Mouse (Mus musculus) retina, postnatal 1 day (tissue): Measurements from ENCODE around the gene Ptgis.

Source experiments
- DNase-seq: peaks from one replicate; pipeline ENCODE4 v3.0.0-alpha.2; 2012

Gene Ptgis

DNA sequence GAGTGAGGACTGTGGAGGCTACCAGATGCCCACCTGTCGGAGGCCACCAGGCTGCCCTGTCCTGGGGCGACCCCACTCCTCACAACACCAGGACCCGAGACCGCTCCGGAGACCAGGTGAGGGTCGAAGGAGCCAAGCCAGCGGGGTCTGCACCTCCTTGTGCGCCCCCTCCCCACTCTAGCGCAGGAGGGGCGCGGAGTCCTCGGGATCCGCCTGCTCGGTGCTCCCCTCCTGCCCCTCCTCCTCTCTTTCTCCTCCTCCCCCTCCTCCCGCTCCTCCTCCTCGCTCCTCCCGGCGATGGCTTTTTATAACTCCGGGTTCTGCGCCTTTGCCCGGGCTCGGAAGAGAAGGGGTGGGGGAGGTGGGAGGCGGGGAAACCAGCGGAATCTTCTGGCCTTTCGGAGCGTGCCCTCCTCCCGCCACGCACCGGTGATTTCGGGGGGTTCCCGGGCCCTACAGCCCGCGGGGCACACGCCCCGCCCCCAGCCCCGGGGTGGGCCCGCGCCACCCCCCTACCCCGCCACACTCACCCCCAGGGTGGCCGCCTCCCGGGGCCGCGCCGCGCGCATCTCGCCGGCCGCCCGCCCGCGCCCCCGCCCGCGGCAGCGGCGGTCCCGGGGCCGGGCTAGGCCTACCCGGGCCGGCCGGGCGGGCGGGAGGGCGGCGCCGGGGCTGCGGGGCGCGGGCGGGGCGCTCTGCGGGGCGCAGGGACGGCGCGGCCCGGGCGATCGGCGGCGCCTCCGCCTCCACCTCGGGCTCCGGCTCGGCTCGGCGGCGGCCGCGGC, 50.9 kb downstream of the Ptgis start:
- DNase-seq, result peak; percentile 73

DNA sequence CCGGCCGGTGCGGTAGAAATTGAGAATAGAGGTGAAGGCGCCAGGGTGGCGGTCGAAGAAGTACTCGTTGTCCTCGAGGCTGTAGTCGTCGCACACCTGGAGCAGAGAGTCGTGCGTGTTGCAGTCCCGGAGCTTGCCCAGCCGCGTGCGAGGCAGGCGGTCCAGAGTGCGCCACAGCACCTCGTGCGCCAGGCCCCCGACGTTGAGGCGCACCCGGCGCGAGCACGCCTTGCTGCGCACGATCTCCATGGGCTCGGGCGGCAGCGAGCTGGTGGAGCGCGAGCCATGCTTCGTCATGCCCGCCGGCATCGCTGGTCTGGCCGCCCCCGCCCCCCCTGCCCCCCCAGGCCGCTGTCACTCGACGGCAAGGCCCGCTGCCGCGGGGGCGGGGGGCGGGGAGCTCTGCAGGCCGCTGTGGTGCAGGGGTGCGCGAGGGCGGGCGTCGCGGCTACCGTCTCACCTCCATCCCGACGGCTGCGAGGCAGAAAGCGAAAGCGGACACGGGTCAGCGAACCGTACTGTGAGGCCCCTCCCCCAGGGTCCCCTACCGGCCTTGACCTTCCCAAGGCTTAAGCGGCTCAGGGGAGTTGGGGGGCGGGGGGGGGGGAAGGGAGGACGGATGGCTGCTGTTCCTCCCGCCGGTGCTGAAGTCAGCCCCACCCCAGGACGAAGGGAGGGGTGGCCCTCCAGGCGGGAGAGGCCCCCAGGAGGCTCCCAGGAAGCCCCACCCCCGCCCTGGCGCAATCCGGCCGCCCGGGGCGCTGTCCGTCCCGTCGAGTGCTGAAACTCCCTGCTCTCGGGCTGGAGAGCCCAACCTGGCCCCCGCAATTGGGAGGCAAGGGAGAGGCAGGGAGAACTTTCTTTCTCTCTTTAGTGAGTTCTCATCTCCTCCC, 51.8 kb downstream of the Ptgis start:
- peak; percentile 86 for DNase-seq

DNA sequence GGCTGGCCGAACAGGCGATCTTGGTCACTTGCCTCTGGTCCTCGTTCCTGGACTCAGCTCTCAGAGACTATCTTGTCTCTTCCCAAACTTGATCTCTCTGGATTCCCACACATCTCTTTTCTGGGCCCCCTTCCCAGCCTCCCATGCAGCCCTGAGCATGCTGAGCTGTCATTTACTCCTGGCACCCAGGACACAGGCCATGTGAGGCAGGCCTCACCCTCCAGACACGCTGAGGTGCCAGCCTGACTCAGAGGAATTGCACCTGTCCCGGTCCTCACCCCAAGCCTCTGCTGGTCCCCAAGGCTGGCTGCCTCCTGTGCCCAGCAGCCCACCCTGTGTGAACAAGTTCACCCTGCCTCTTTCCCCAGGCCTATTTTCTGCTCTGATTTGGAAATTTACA, 53.3 kb downstream of the Ptgis start:
- DNase-seq, result no peak

DNA sequence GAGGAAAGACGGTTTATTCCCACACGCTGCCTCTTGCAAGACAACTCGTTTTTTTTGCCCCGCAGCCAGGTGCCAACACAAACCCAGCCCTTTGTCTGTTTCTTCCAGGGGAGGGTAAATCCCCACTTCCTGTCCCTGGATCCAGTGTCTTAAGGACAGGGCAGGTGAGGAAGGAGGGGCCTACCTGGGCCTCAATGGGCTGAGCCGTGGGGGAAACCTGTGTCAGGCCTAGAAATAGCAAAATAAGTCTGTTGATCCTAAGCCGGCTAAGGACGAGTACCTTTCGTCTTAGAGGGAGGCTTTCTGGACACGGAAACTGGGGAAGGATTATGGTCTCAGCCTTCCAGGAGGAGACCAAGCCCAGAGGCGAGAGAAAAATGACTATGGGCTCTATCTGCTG, 53.9 kb downstream of the Ptgis start:
- DNase-seq, result no peak

DNA sequence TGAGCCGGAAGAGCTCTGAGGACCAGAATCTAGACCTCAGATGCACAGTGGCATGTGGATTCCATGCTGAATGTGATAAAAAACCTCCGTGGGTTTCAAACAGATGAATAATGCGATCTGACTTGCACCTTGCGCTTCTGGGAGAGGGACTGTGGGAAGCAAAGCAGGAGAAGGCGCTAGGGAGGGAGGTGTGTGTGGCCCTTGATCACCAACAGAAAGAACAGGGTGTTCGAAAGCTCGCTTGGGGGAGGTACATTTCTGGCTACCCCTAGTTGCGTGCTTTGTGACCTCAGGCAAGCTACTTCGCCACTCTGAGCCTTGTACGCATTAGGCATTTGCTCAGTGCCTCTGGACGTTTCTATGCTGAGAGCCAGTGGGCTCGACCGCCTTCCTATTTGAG, 54.4 kb downstream of the Ptgis start:
- no peak for DNase-seq

DNA sequence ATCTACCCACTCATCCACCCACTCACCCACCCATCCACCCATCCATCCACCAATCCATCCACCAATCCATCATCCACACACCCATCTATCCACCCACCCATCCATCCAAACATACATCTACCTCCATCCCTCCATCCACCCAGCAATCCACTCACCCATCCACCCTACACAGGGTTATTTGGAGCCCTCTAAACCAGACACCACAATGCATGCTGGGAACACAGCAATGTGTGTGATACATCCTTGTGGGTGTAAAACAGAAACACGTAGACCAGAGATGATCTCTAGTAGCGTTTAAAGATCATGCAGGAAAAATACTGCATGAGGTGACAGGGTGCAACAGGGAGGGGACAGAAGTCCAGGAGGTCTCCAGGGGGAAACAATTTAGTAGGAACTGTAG, 55.0 kb downstream of the Ptgis start:
- no peak for DNase-seq

DNA sequence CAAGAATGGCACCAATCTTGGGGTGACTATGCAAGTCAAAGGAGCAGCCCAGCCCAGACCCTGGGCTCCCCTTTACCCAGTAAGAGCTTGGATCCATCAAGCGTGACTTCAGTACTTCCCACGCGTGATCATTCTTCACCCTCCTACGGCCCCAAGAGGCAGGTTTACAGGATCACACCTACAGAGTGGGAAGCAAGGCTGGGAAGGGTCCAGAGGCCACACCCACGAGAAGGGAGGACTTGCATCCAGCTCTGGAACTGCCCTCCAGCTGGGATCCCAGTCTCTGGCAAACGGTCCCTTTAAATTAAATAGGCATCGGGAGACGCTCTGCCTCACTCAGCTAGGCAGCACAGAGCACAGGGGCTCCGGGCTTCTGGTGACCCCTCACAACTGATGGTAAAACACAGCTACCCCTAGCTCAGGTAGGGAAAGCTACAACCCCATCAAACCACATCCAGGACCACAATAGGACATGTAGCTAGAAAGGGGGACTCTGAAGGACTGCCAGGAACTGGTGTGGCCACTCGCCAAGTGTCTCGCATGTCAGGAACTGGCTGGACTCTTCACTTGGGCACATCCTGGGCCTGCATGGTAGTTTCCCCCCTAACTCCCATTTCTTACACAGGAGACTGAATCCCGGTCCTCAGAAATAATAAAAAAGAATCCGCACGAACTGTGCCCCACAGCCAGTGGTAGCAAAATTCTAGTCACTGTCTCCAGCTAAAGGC, 58.6 kb downstream of the Ptgis start:
- DNase-seq, result no peak

DNA sequence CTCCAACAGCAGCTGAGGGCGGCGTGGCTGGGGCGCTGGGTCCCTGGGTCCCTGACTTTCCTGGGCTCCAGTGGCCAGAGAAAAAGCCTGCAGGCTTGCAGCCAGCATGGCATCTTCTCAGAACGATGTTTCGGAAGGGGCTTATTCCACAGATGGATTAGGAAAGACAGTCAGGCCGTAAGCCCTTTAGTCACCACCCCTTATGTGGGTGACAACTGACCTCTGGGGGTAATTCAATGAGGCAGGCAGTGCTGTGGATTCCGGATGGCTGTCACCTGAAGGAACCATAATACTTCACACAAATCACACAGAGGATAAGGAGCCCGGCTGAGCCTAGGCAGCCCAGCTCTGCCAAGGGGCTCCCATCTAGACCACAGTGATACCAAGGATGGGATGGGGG, 59.3 kb downstream of the Ptgis start:
- DNase-seq, result peak; percentile 63

DNA sequence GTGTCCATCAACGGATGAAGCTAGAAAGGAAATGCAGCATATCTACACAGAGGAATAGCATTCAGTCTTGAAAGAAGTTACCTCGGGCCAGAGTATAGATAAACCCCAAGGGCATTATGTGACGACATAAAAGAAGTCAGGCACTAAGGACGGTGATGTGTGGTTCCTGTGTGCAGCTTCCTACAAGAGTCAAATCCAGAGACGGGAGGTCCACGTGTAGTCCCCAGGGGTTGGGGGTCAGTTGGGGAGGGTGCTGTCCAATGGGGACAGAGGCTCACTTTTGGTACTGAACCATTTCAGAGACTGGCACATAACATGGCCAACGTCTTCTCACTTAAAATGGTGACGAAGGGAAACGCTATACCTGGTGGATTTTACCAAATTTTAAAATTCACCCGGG, 61.1 kb downstream of the Ptgis start:
- no peak for DNase-seq

DNA sequence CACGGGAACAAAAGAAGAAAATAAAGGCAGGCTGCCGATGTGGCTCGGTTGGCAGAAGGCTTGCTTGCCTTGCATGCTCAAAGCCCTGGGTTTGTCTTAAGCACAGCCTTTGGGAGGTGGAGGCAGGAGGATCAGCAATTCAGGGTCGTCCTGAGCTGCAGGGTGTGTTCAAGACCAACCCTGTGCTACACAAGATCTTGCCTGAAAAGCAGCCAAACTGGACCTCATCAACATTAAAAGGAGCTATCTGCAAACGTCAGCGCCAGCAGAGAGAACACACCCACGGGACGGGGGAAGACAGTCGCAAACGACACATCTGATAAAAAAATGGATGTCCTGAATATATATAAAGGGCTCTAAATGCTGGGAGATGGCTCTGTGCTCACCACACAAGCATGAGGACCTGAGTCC, 63.2 kb downstream of the Ptgis start:
- no peak for DNase-seq

DNA sequence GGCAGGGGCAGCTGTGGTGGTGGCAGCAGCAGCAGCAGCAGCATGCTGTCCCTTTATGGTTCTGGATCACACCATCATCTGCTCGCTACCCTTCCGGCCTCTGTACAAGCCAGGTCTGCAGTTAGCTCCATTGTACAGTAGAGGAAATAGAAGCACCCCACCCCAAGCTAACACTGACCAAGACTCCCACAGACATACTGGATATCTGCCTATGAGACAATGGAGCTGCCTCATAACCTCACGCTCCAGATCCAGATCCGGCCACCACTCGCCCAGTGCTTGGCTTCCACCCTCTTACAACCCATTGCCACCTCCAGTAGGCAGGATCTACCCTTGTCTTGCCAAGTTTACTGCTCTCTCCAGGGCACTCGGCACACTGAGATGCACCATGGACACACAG, 65.1 kb downstream of the Ptgis start:
- no peak for DNase-seq

DNA sequence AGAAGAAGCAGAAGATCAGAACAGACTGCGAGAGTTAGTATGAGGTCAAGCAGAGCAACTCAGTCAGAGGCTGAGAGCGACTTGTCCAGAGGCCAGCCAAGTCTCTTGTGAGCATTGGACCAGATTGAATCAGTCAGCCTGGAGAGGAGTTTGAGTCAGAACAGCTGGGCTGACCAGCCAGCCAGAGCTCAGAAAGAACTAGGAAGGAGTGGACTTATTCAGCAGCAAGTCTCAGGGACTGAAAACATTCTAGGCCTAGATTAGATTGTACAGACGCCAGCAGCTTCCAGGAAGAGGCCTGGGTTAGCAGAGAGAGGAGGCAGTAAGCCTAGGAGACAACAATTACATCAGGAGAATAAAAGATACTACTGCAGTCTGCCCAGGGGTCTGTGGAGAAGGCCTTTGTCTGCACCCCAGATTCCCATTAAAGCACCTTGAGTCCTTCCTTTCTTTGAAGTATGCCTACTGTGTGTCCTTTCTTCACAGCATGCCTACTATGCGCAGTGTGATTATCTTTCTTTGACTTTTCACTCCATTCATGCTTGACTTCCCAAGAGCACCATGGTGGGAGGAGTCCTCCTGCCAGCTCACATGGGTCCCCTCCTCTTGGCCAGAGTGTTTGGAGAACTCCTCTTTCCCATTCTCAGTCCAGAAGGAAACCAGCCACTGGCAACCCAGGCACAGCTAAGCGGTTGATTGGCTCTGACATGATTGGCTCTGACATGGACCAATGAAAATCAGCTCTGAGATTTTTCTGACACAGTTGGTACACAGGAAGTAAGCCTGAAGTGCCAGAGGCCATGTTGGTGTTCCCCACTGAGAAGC, 67.1 kb downstream of the Ptgis start:
- no peak for DNase-seq

DNA sequence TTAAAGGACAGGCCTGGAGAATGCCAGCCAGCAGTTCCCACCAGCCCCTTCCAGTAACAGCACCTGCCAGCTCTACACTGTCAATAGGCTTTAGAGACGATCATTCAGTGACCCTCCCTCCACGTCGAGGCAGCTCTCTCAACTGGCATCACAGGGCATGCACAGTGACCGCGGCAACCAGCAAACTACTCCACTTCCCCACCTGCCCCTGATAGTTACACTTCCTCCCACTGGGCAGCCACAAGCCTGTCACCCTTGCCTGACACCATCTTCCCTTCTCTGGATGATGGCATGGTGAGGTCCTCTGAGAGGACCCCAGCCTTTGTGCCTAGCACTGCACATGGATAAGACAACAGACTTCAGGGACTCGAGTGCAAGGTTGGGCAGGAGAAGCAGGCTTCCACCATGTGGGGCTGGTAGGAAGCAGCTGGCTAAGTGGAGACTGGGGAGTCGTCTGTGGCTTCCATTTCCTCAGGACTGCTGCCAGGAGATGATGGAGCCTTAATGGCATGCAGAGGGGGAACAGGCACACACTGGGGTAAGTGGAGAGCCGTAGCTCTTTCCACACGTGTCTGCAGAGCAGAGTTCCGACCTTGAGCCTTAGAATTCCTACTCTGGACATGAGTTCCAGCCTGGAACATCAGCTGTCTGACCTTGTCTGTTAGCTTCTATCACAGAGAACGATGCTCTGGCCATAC, 72.7 kb downstream of the Ptgis start:
- DNase-seq, result no peak

DNA sequence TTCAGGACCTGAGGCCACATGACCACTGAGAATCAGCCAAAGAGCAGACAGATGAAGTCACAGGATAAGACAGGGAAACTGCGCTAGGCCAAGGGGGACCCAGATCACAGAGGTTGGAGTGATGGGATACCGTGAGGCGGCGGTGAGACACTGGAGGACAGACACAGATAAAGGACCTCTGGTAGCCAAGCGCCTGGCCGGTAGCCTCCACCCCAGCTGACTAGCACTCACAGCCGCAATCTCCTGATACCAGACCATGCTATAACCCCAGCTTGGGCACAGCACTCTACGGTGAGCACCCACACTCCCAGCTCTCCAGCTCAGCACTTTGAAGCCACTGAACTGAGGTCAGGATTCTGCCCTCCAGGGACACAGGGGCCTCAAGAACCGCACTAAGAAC, 76.8 kb downstream of the Ptgis start:
- DNase-seq, result no peak

DNA sequence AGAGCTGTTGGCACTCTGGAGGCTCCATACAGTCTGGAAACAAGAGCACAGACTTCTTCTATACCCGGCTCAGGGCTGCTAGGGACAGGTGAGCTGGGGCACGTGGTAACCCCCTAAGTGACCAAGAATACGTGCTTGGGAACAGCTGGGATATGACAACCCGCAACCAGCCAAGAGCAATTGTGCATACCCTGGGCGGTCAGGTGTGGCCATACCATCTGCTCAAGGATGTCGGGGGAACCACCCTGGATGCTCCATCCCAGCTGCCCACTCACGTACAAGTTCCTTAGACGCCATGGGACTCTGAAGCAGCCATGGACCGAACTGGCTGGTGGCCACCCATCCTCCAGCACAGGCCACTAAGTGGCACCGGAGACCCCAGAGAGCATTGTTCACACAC, 77.3 kb downstream of the Ptgis start:
- DNase-seq, result no peak

DNA sequence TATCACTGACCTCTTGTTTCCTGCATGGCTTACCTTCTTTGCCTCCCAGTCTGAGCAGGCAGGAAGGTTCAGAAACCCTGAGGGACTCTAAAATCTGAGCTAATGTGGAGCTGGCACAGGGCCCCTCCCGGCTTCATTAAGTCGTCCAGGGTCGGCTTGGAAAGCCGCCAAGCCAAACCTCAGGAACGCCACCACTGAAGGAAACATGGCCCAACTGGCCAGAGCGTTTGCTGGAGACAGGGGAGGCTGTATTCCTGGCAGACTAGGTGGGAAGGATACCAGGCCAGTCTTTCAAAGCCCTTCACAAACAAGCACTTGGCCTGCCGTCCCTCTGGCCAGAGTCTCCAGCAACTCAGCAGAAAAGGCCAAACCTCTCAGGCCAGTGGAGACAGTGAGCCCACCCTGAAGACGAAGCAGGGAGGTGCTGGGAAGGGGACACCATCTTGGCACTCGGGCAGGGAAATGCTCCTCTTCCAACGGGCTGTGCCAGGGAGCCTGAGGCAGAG, 77.8 kb downstream of the Ptgis start:
- no peak for DNase-seq

DNA sequence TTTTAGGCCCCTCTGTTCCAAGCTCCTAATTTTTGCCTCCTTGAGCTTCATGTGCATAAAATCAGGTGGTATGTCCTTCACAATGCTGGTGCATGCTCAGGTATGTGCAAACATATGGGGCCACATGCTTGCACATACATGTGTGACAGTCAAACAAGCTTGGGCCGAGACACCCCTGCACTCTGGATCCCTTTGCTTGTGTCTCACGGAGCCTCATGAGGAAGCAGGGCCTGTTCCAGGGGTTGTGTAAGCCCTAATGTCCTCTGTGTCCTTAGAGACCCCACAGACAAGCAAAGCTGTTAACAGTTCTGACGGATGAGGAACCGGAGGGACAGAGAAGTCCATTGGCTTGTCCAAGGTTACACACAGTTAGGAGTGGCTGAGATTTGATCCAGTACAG, 80.7 kb downstream of the Ptgis start:
- DNase-seq, result no peak

DNA sequence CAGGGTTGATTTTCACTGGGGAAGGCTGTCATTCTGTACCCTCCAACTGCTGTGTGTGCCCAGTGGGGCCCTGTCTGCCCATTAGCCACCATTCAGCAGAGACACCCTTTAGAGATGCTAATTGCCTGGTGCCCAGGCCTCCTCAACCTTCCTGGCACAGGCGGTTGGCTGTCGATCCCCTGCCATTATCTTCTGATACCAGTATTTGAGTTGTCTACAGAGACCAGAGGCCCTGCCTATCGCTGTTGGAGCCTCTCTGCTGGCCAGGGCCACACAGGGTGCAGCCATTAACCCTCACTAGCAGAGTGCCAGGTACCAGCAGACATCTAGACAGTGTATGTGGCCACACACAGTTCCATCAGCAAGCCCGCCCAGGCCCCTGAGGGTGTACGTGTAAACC, 81.6 kb downstream of the Ptgis start:
- no peak for DNase-seq

DNA sequence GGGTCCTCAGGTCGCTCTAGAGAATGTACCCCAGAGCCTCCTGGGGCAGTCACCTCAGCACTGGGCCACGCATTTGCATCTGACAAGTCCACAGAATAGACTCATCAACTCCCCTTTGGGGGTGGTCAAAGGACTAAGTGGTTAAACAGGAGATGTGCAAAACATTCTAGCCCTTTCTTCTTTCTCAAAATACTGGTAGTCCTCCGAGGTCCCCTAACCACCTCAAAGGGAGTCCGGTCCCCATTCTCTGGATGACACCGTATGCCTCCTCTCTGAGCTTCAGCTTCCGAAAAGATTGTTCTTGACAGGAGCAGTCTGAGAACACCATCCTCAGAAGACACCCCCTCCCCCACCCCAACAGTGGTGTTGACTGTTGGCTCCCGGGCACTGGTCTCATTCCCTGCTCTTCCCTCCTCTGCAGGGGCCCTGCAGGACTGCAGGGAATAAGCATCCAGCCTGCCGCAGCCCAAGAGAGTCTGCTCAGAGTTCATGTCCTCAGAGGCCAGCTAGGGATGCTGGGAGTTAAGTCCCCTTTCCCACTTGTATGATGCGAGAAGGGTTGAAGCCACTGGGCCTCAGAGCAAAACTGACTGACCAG, 84.2 kb downstream of the Ptgis start:
- DNase-seq, result peak; percentile 51

DNA sequence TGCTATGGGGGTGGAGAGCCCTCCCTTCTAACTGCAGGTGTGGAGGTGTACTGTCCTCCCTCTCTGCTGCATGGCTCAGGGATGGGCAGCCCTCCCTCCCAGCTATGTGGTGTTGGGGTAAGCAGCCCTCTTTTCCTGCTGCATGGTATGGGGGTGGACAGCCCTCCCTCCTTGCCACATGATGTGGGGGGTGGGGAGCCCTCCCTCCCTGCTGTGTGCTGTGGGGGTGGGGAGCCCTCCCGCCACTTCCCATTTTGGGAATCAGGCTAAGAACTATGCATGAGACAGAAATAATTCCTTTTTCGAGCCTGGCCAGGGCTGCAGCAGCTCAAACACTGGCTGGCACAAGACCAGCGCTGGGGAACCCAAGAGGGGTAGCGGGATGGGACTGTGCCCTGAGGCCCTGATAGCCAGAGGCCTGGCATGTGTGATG, 84.8 kb downstream of the Ptgis start:
- DNase-seq, result no peak

DNA sequence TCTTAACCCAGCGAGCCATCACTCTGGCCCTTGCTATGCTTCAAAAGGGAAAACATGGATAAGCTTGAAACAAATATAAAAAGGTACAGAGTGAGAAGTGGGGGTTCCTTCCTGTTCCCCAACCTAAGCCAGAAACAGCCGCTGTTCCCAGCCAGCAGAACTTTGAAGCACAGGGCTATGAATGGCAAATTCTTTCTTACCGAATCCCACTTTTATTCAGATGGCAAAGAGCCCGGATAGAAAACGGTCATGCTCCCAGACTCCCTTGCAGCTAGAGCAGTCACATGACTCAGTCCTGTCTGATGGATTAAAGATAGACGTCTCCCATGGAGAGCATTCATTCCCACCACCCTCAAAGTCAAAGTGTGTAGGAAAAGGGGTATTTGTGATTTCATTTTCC, 89.5 kb downstream of the Ptgis start:
- DNase-seq, result no peak
